Mouse (Mus musculus): ENCODE results near the gene Tnfrsf14. TPM values are rescaled to one million over a fixed set of nuclear protein-coding genes. Genes with fewer than 3 reads are reported as not detected.

The Tnfrsf14 gene
- total and polyA plus RNA-seq, 3 experiments = 8.2 to 13.4 TPM; not detected in 1

DNA sequence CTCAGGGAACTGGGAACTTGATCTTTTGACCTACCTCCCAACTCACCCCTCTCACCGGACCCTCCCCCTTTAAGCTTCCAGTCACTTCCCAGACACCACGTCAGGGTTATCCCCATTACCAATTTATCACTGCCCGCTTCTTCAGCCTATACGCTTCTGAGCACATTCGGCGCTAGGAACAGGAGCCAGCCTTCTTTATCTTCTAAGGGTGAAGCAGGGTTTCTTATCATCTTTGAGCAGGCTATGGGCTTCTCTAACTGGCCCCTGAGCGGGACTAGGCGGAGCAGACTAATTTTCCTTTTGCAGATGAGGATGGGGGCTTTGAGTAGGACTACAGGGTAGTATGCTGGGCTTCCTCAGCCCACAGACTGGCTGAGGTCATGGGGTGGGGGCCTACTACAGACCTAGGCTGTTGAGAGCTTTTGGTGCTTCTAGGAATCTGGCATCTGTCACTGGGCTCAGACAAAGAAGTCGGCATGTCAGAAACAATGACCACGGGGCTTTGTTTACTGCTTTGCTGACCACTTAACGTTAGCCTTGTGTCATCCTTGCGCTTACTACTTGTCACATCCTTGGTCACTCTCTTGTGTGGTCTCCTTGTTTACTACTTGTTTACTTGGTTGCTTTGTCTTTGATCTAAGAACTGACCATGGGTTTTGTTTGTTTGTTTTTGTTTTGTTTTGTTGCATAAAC, at the start of gene Tnfrsf14 (continued):
- no peak for TF ChIP-seq ZKSCAN1 (IDR thresholded peaks at IDR 0.05; ENCODE audit: low read depth, low read length)
- TF ChIP-seq USF1 (IDR thresholded peaks at IDR 0.05; ENCODE audit: low read depth, low read length) = no peak
- no peak for TF ChIP-seq JUND (IDR thresholded peaks at IDR 0.05; ENCODE audit: low read depth, low read length)
- no peak for TF ChIP-seq MAFK (IDR thresholded peaks at IDR 0.05; ENCODE audit: borderline replicate concordance, low read depth, low read length)

- Histone ChIP-seq H3K27ac (ENCODE audit: control insufficient read depth, low read depth, low read length) (no peak overlapping the region), H3K4me3 (ENCODE audit: control insufficient read depth in 1 of 2, insufficient read depth in 1 of 2, low read depth in 2 of 2, low read length in 2 of 2) (no peak overlapping the region), H3K27me3 (ENCODE audit: control insufficient read depth in 1 of 2, insufficient read depth in 2 of 2, low read length in 2 of 2) (no peaks in the 10 kb centered on the region), H3K4me1 (ENCODE audit: control insufficient read depth in 1 of 2, insufficient read depth in 2 of 2, low read length in 2 of 2) (no peaks in the 10 kb centered on the region), H3K9me3 (replicated peaks; ENCODE audit: insufficient read depth, low read length) (no peaks in the 10 kb centered on the region), H3K9ac (ENCODE audit: control insufficient read depth, low read depth, low read length, poor library complexity, severe bottlenecking) (no peak overlapping the region), H3K36me3 (ENCODE audit: control insufficient read depth in 1 of 2, insufficient read depth in 2 of 2, low read length in 2 of 2) (peaks cover 0 to 31% of the 10 kb centered on the region in 2 experiments; a peak in 2 of 4 replicates), H3K79me2 (ENCODE audit: control insufficient read depth, insufficient read depth, low read length, poor library complexity) (no peaks in the 10 kb centered on the region)
- TF ChIP-seq MAFK (IDR thresholded peaks at IDR 0.05; ENCODE audit: borderline replicate concordance, low read depth, low read length) = no peak
- TF ChIP-seq ETS1 (IDR thresholded peaks at IDR 0.05; ENCODE audit: low read depth, low read length) = no peak
- TF ChIP-seq MYC (IDR thresholded peaks at IDR 0.05; ENCODE audit: low read depth, low read length) = no peak
- TF ChIP-seq POLR2AphosphoS2 (IDR thresholded peaks at IDR 0.05; ENCODE audit: low read length) = no peak
- TF ChIP-seq ZMIZ1 (IDR thresholded peaks at IDR 0.05; ENCODE audit: low read depth, low read length) = no peak
- no peak for TF ChIP-seq POLR2AphosphoS5 (IDR thresholded peaks at IDR 0.05; ENCODE audit: borderline replicate concordance, low read depth, low read length)
- TF ChIP-seq ZKSCAN1 (IDR thresholded peaks at IDR 0.05; ENCODE audit: low read depth, low read length) = no peak
- TF ChIP-seq MYB (IDR thresholded peaks at IDR 0.05; ENCODE audit: low read depth, low read length) = no peak
- TF ChIP-seq KAT2A (conservative IDR thresholded peaks at IDR 0.05; ENCODE audit: low read depth, low read length) = no peak
- TF ChIP-seq UBTF (IDR thresholded peaks at IDR 0.05; ENCODE audit: borderline replicate concordance, insufficient read depth, low read depth, low read length) = no peak
- TF ChIP-seq POLR2A (IDR thresholded peaks at IDR 0.05; ENCODE audit: control insufficient read depth in 1 of 2, insufficient read depth in 1 of 2, low read depth in 1 of 2, low read length in 2 of 2, poor library complexity in 1 of 2) = no peak
- TF ChIP-seq SIN3A (IDR thresholded peaks at IDR 0.05; ENCODE audit: low read length) = no peak
- TF ChIP-seq GABPA (IDR thresholded peaks at IDR 0.05; ENCODE audit: low read depth, low read length) = no peak
- TF ChIP-seq SMC3 (IDR thresholded peaks at IDR 0.05; ENCODE audit: low read depth, low read length) = no peak
- no peak for TF ChIP-seq NELFE (IDR thresholded peaks at IDR 0.05; ENCODE audit: low read depth, low read length)
- no peak for TF ChIP-seq MEF2A (IDR thresholded peaks at IDR 0.05; ENCODE audit: extremely low read depth, insufficient replicate concordance, low read depth, low read length, poor library complexity, severe bottlenecking)
- no peak for TF ChIP-seq RAD21 (IDR thresholded peaks at IDR 0.05; ENCODE audit: low read depth, low read length)
- DNase-seq (ENCODE audit: low read depth, low spot score) = no peak
These were observed 45.8 kb upstream of the Tnfrsf14 start for GRCm38 (mm10) chr4:154974163-154974611.

Data from MEL (cell line).